Mouse (Mus musculus) thymus, adult 2 months (tissue): Measurements from ENCODE around the gene Olfr1385. TPM values are rescaled to one million over a fixed set of nuclear protein-coding genes. Genes with fewer than 3 reads are reported as not detected.

ENCODE experiments used
- polyA plus RNA-seq: library from polyadenylated mRNA; depleted of rRNA; stranded (reverse); fragments of >200 nt; gene quantifications from 2 replicates; pipeline ENCODE4 v1.2.3, GENCODE M21; 2012; rRNA removed

Gene Olfr1385
- polyA plus RNA-seq, 1 experiment: not detected

Other genes with a start within 250 kb of the Olfr1385 start
- 336 and 378 TPM in 2 replicates for gene Mgat1, start 244.9 kb upstream of the Olfr1385 start, polyA plus RNA-seq
- gene Olfr1393, start 210.8 kb upstream of the Olfr1385 start, polyA plus RNA-seq: 0.40 and 0.41 TPM in 2 replicates
- gene Olfr1392, start 203.8 kb upstream of the Olfr1385 start, polyA plus RNA-seq: 0.13 and 0.15 TPM in 2 replicates
- not detected in 2 replicates for gene Olfr10, start 184.3 kb upstream of the Olfr1385 start, polyA plus RNA-seq
- gene Olfr1391, start 166.3 kb upstream of the Olfr1385 start, polyA plus RNA-seq: not detected in 2 replicates
- not detected in 2 replicates for gene Olfr1390, start 153.9 kb upstream of the Olfr1385 start, polyA plus RNA-seq
- gene Olfr1389, start 66.0 kb upstream of the Olfr1385 start, polyA plus RNA-seq: not detected in 2 replicates
- gene Olfr1388, start 52.4 kb upstream of the Olfr1385 start, polyA plus RNA-seq: 0.14 and 0.22 TPM in 2 replicates
- gene Olfr1387, start 33.7 kb upstream of the Olfr1385 start, polyA plus RNA-seq: not detected in 2 replicates
- not detected in 2 replicates for gene Olfr1386, start 24.0 kb upstream of the Olfr1385 start, polyA plus RNA-seq
- not detected in 2 replicates for gene Olfr1384, start 17.7 kb downstream of the Olfr1385 start, polyA plus RNA-seq
- not detected in 2 replicates for gene Olfr1383, start 30.6 kb downstream of the Olfr1385 start, polyA plus RNA-seq
- gene Olfr1382, start 39.2 kb downstream of the Olfr1385 start, polyA plus RNA-seq: not detected in 2 replicates
- not detected in 2 replicates for gene Olfr1381, start 54.4 kb downstream of the Olfr1385 start, polyA plus RNA-seq
- gene Olfr1380, start 67.8 kb downstream of the Olfr1385 start, polyA plus RNA-seq: not detected in 2 replicates
- 1.2 and 1.4 TPM in 2 replicates for gene Flt4, start 120.2 kb downstream of the Olfr1385 start, polyA plus RNA-seq
- 3.0 and 7.8 TPM in 2 replicates for gene Scgb3a1, start 174.5 kb downstream of the Olfr1385 start, polyA plus RNA-seq
- 40.3 and 44.2 TPM in 2 replicates for gene Cnot6, start 223.7 kb downstream of the Olfr1385 start, polyA plus RNA-seq